7 mouse cellular contexts compared by ENCODE assay signal in genomic region chr2:3118969-3119368, GRCm38 (mm10). TPM values are rescaled to one million over a fixed set of nuclear protein-coding genes. Genes with fewer than 3 reads are reported as not detected.
DNase-seq lines count a peak whose midpoint lies in the region; ATAC-seq and TF ChIP-seq lines count a peak whose summit lies in the region.

No protein-coding gene starts in this region.

- peak; percentile 35; the same call in 1 of the 2 replicates for ATAC-seq in midbrain, embryonic 14.5 days (ENCODE audit: low FRiP score, low TSS enrichment)

- no peak for DNase-seq in liver, adult 2 months (ENCODE audit: extremely low read depth, low read depth, low spot score)
- no peak for DNase-seq in liver
- no peak for DNase-seq in embryonic facial prominence, embryonic 10.5 days (ENCODE audit: low spot score)
- no peak for DNase-seq in hindbrain, embryonic 10.5 days (ENCODE audit: low spot score)
- peak; percentile 42 for DNase-seq in midbrain, embryonic 14.5 days
- DNase-seq in urinary bladder, adult 18-20 months (ENCODE audit: low spot score in 2 of 2) = no peak
- no peak for DNase-seq in frontal cortex, postnatal 10 days (ENCODE audit: low spot score in 2 of 2)

- no peak for TF ChIP-seq CTCF in liver, adult 2 months (IDR thresholded peaks at IDR 0.05; ENCODE audit: low read depth, low read length)

- peak overlapping the region; percentile 66 for H3K4me2 ChIP-seq in midbrain, embryonic 14.5 days (ENCODE audit: low read length)

- peak overlapping the region; percentile 71; the same call in 1 of the 2 replicates for H3K9ac ChIP-seq in liver, adult 2 months (ENCODE audit: low read depth, low read length)
- H3K9ac ChIP-seq in midbrain, embryonic 14.5 days (replicated peaks; ENCODE audit: low read length) = peak overlapping the region; percentile 99

- no peak for TF ChIP-seq POLR2A in liver, adult 2 months (IDR thresholded peaks at IDR 0.05; ENCODE audit: extremely low read depth, insufficient read depth, low read length)

- H3K36me3 ChIP-seq in liver, adult 2 months (ENCODE audit: control insufficient read depth, insufficient read depth, low read length) = no peaks in the 10 kb centered on the region
- no peaks in the 10 kb centered on the region for H3K36me3 ChIP-seq in embryonic facial prominence, embryonic 10.5 days (replicated peaks)
- H3K36me3 ChIP-seq in hindbrain, embryonic 10.5 days = no peaks in the 10 kb centered on the region
- no peaks in the 10 kb centered on the region for H3K36me3 ChIP-seq in midbrain, embryonic 14.5 days (ENCODE audit: control insufficient read depth, insufficient read depth, low read length)

- no peak overlapping the region for H3K27ac ChIP-seq in liver, adult 2 months (replicated peaks; ENCODE audit: insufficient read depth, low read depth, low read length)
- peak overlapping the region; percentile 95 for H3K27ac ChIP-seq in embryonic facial prominence, embryonic 10.5 days (replicated peaks)
- H3K27ac ChIP-seq in hindbrain, embryonic 10.5 days = peak overlapping the region; percentile 94
- H3K27ac ChIP-seq in midbrain, embryonic 14.5 days (replicated peaks; ENCODE audit: low read depth, low read length) = peak overlapping the region; percentile 97

- H3K27me3 ChIP-seq in liver, adult 2 months (ENCODE audit: control insufficient read depth, insufficient read depth, low read length) = no peaks in the 10 kb centered on the region
- H3K27me3 ChIP-seq in embryonic facial prominence, embryonic 10.5 days (replicated peaks; ENCODE audit: low read depth, poor library complexity, severe bottlenecking) = no peaks in the 10 kb centered on the region
- no peaks in the 10 kb centered on the region for H3K27me3 ChIP-seq in hindbrain, embryonic 10.5 days (ENCODE audit: insufficient read depth, poor library complexity, severe bottlenecking)
- no peaks in the 10 kb centered on the region for H3K27me3 ChIP-seq in midbrain, embryonic 14.5 days (ENCODE audit: control insufficient read depth, insufficient read depth, low read length)

- WGBS in liver, adult 2 months = 4% methylated on average over 16 of the region's 16 CpGs
- WGBS in embryonic facial prominence, embryonic 10.5 days = under 1% methylated on average over 16 of the region's 16 CpGs
- WGBS in hindbrain, embryonic 10.5 days = 0% methylated on average over 16 of the region's 16 CpGs
- 0% methylated on average over 11 of the region's 16 CpGs for WGBS in midbrain, embryonic 14.5 days

- H3K4me1 ChIP-seq in liver, adult 2 months (ENCODE audit: control insufficient read depth, insufficient read depth, low read length) = peaks cover 2% of the 10 kb centered on the region
- H3K4me1 ChIP-seq in embryonic facial prominence, embryonic 10.5 days = peaks cover 21% of the 10 kb centered on the region
- peaks cover 25% of the 10 kb centered on the region for H3K4me1 ChIP-seq in hindbrain, embryonic 10.5 days (replicated peaks)
- H3K4me1 ChIP-seq in midbrain, embryonic 14.5 days (ENCODE audit: control insufficient read depth, insufficient read depth, low read length) = peaks cover 20% of the 10 kb centered on the region

- H3K4me3 ChIP-seq in liver, adult 2 months (ENCODE audit: insufficient read depth, low read depth, low read length) = peak overlapping the region; percentile 71
- peak overlapping the region; percentile 91 for H3K4me3 ChIP-seq in embryonic facial prominence, embryonic 10.5 days
- peak overlapping the region; percentile 71 for H3K4me3 ChIP-seq in hindbrain, embryonic 10.5 days
- peak overlapping the region; percentile 89 for H3K4me3 ChIP-seq in midbrain, embryonic 14.5 days (replicated peaks; ENCODE audit: low read depth, low read length)

- H3K9me3 ChIP-seq in embryonic facial prominence, embryonic 10.5 days = no peaks in the 10 kb centered on the region; the same call in 1 of the 2 replicates
- H3K9me3 ChIP-seq in hindbrain, embryonic 10.5 days = 0 out of 2 replicates have a peak, but pooled peaks cover 6% of the 10 kb centered on the region
- no peaks in the 10 kb centered on the region for H3K9me3 ChIP-seq in midbrain, embryonic 14.5 days (ENCODE audit: control insufficient read depth, low read length)

- H3K79me2 ChIP-seq in liver, adult 2 months (ENCODE audit: control insufficient read depth, insufficient read depth, low read length) = no peaks in the 10 kb centered on the region; the same call in 1 of the 2 replicates

RNA-seq across cellular contexts. Expression of gene Fam171a1, which starts 4.9 kb away (rescaled TPM):
- total RNA-seq in liver, adult 2 months (2014; rRNA removed) = 3.8 and 4.1 TPM in 2 replicates
- polyA plus RNA-seq in liver, adult 2 months (2012; rRNA removed) = 1.8 and 2.2 TPM in 2 replicates
- polyA plus RNA-seq in embryonic facial prominence, embryonic 10.5 days (2016; fragmentation: Nextera tagmentation; extraction: Ambion mirVana) = 38.9 and 39.5 TPM in 2 replicates
- polyA plus RNA-seq in hindbrain, embryonic 10.5 days (2016; fragmentation: Nextera tagmentation; extraction: Ambion mirVana) = 38.7 and 42.5 TPM in 2 replicates
- 30.3 and 50.9 TPM in 2 replicates for polyA plus RNA-seq in midbrain, embryonic 14.5 days (2014; fragmentation: Nextera tagmentation; extraction: Ambion mirVana)
